Mouse (Mus musculus) spleen, adult 2 months (tissue): Measurements from ENCODE around the gene Trim62. TPM values are rescaled to one million over a fixed set of nuclear protein-coding genes. Genes with fewer than 3 reads are reported as not detected.
A peak's percentile ranks its signal among the peaks of the same experiment; 100 is the strongest.

Experiments
- DNase-seq, 2 experiments: peaks; one replicate each; pipeline versions ENCODE4 v3.0.0 to v3.0.0-alpha.2; 2012 to 2021; ENCODE audit warnings: low spot score in 2 of 2, low read depth in 1 of 2
- H3K27ac ChIP-seq: fragments of 200-500 bp; 2 replicates; pipeline ENCODE4 v1.5.1; 2012; ENCODE audit warnings: low read length, inconsistent platforms; ENCODE audit not compliant: insufficient read depth
- H3K27me3 ChIP-seq: fragments of 200-500 bp; 2 replicates; pipeline ENCODE4 v1.6.1; 2012; ENCODE audit warnings: mild to moderate bottlenecking, moderate library complexity, low read length, inconsistent platforms; ENCODE audit not compliant: control insufficient read depth, insufficient read depth
- H3K36me3 ChIP-seq: fragments of 200-500 bp; 2 replicates; pipeline ENCODE4 v1.6.1; 2012; ENCODE audit warnings: mild to moderate bottlenecking, low read length, inconsistent platforms; ENCODE audit not compliant: control insufficient read depth, insufficient read depth
- H3K4me1 ChIP-seq: fragments of 200-500 bp; 2 replicates; pipeline ENCODE4 v1.6.1; 2011; ENCODE audit warnings: inconsistent platforms; ENCODE audit not compliant: control insufficient read depth, insufficient read depth, insufficient read length
- H3K4me3 ChIP-seq: fragments of 200-500 bp; 2 replicates; pipeline ENCODE4 v1.5.1; 2011; ENCODE audit warnings: mild to moderate bottlenecking, inconsistent platforms; ENCODE audit not compliant: insufficient read depth, insufficient read length; ENCODE audit errors: extremely low read depth
- CTCF ChIP-seq: fragments of 200-500 bp; IDR thresholded peaks from 2 replicates; pipeline ENCODE4 v1.5.1; 2011; ENCODE audit warnings: mild to moderate bottlenecking, inconsistent platforms; ENCODE audit not compliant: insufficient read depth, insufficient read length, insufficient replicate concordance; ENCODE audit errors: extremely low read depth
- POLR2A ChIP-seq: fragments of 200-500 bp; IDR thresholded peaks from 2 replicates; pipeline ENCODE4 v1.6.1; 2011; ENCODE audit warnings: low read depth, low read length, inconsistent platforms
- WGBS: fragments of 180-500 bp; shearing (Covaris S2); methylation state at CpG from one replicate; pipeline ENCODE4 v1.1.7; 2018; 5-methylcytosine and 5-hydroxymethylcytosine counted together
- polyA plus RNA-seq: library from polyadenylated mRNA; depleted of rRNA; stranded (reverse); fragments of >200 nt; gene quantifications from 2 replicates; pipeline ENCODE4 v1.2.3, GENCODE M21; 2012

Gene Trim62
- polyA plus RNA-seq, 1 experiment, result 3.9 TPM

GRCm38 (mm10) chr4:128908586-128909377, 25.4 kb downstream of the Trim62 start:
- Histone ChIP-seq H3K4me3 (no peak overlapping the region), H3K27me3 (no peaks in the 10 kb centered on the region), H3K27ac (no peak overlapping the region), H3K36me3 (no peaks in the 10 kb centered on the region), H3K4me1 (no peaks in the 10 kb centered on the region)
- peak in 1 of 2 experiments; percentile 11 for DNase-seq
- TF ChIP-seq POLR2A (no peak), CTCF (peak; percentile 53; the same call in 1 of the 2 replicates)
- WGBS, result 67% methylated on average over 24 of the region's 24 CpGs

GRCm38 (mm10) chr4:128909378-128909831, 26.0 kb downstream of the Trim62 start:
- Histone ChIP-seq H3K27ac (no peak overlapping the region), H3K4me1 (no peaks in the 10 kb centered on the region), H3K36me3 (no peaks in the 10 kb centered on the region), H3K27me3 (no peaks in the 10 kb centered on the region), H3K4me3 (no peak overlapping the region)
- WGBS, result 91% methylated on average over 14 of the region's 14 CpGs
- DNase-seq, result no peak
- TF ChIP-seq POLR2A (no peak), CTCF (no peak)

- no peak for TF ChIP-seq POLR2A
- no peak for TF ChIP-seq CTCF
- WGBS, result 87% methylated on average over 8 of the region's 8 CpGs
- Histone ChIP-seq H3K27ac (no peak overlapping the region), H3K4me1 (no peaks in the 10 kb centered on the region), H3K27me3 (no peaks in the 10 kb centered on the region), H3K4me3 (no peak overlapping the region), H3K36me3 (no peaks in the 10 kb centered on the region)
- no peak for DNase-seq
Measured at GRCm38 (mm10) chr4:128910276-128911063, 27.1 kb downstream of the Trim62 start.

GRCm38 (mm10) chr4:128912085-128912484, 28.7 kb downstream of the Trim62 start:
- Histone ChIP-seq H3K4me3 (no peak overlapping the region), H3K36me3 (no peaks in the 10 kb centered on the region), H3K27ac (no peak overlapping the region), H3K4me1 (no peaks in the 10 kb centered on the region), H3K27me3 (no peaks in the 10 kb centered on the region)
- TF ChIP-seq CTCF, result no peak
- TF ChIP-seq POLR2A, result no peak
- no peak for DNase-seq
- WGBS, result 88% methylated on average over 10 of the region's 10 CpGs

- TF ChIP-seq POLR2A (no peak), CTCF (no peak)
- H3K4me1 ChIP-seq, result no peaks in the 10 kb centered on the region
- no peaks in the 10 kb centered on the region for H3K36me3 ChIP-seq
- no peaks in the 10 kb centered on the region for H3K27me3 ChIP-seq
- H3K4me3 ChIP-seq, result no peak overlapping the region
- WGBS, result 29% methylated on average over 4 of the region's 4 CpGs
- DNase-seq, result no peak
- no peak overlapping the region for H3K27ac ChIP-seq
Measured at GRCm38 (mm10) chr4:128913794-128914193, 30.4 kb downstream of the Trim62 start.

GRCm38 (mm10) chr4:128917119-128917518, 33.7 kb downstream of the Trim62 start:
- TF ChIP-seq POLR2A, result no peak
- no peak for TF ChIP-seq CTCF
- 84% methylated on average over 3 of the region's 3 CpGs for WGBS
- H3K4me3 ChIP-seq, result no peak overlapping the region
- H3K4me1 ChIP-seq, result no peaks in the 10 kb centered on the region
- H3K27ac ChIP-seq, result no peak overlapping the region
- H3K36me3 ChIP-seq, result no peaks in the 10 kb centered on the region
- H3K27me3 ChIP-seq, result no peaks in the 10 kb centered on the region
- no peak for DNase-seq
